Comparison of ENCODE assay signal across 8 mouse cellular contexts in the genomic region with DNA sequence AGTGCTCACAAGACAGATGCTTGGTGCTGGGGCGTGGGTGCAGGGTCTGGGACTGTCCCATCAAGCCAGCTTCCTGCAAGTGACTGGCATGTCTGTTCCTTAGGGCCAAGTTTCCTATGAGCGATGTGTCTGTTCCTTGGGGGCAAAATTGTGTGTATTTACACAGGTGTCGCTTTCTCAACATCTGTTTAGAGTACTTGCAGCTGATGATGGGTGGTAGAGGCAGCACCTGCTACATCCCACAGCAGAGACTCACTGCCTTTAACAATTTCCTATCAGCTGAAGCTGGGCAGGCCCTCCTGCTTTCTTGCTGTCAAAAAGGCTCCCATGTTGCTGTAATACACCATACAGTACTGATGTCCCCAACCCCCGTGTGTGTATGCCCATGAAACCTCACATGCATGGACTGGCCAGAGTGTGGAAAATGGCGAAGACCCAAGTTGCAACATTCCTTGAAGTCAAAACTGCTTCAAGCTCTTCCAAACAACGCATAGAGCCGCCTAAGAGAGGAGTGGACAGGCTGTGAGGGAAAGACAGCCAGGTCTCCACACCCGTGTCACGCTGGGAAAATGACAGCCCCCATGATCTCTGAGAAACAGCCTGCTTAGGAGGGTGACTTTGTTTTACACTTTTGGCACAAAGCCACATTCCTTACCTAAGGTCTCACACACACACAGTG. TPM values are rescaled to one million over a fixed set of nuclear protein-coding genes. Genes with fewer than 3 reads are reported as not detected.
A peak's percentile ranks its signal among the peaks of the same experiment; 100 is the strongest.
DNase-seq lines count a peak whose midpoint lies in the region; ATAC-seq and TF ChIP-seq lines count a peak whose summit lies in the region.

No protein-coding gene starts in this region.

- H3K9ac ChIP-seq in lung, embryonic 16.5 days (ENCODE audit: low read length), result peak overlapping the region; percentile 80
- H3K9ac ChIP-seq in stomach, embryonic 15.5 days, result peak overlapping the region; percentile 27; the same call in 1 of the 2 replicates

- H3K27me3 ChIP-seq in heart, embryonic 10.5 days (ENCODE audit: insufficient read depth, poor library complexity, severe bottlenecking), result no peaks in the 10 kb centered on the region
- H3K27me3 ChIP-seq in spleen, adult 2 months (ENCODE audit: control insufficient read depth, insufficient read depth, low read length), result no peaks in the 10 kb centered on the region
- no peaks in the 10 kb centered on the region for H3K27me3 ChIP-seq in lung, embryonic 16.5 days (ENCODE audit: control insufficient read depth, insufficient read depth, low read depth, low read length)
- H3K27me3 ChIP-seq in stomach, embryonic 15.5 days (replicated peaks), result no peaks in the 10 kb centered on the region

- WGBS in heart, embryonic 10.5 days, result 36% methylated on average over 9 of the region's 9 CpGs
- WGBS in spleen, adult 2 months, result 24% methylated on average over 9 of the region's 9 CpGs
- WGBS in lung, embryonic 16.5 days, result 11% methylated on average over 9 of the region's 9 CpGs
- 19% methylated on average over 9 of the region's 9 CpGs for WGBS in stomach, embryonic 15.5 days

- H3K4me1 ChIP-seq in heart, embryonic 10.5 days, result peaks cover 42% of the 10 kb centered on the region
- peaks cover 10% of the 10 kb centered on the region; the same call in 1 of the 2 replicates for H3K4me1 ChIP-seq in spleen, adult 2 months (ENCODE audit: control insufficient read depth, insufficient read depth, insufficient read length)
- peaks cover 28% of the 10 kb centered on the region for H3K4me1 ChIP-seq in lung, embryonic 16.5 days (replicated peaks; ENCODE audit: control insufficient read depth, insufficient read depth, low read length)
- H3K4me1 ChIP-seq in stomach, embryonic 15.5 days, result peaks cover 35% of the 10 kb centered on the region

- H3K9me3 ChIP-seq in heart, embryonic 10.5 days, result no peaks in the 10 kb centered on the region
- H3K9me3 ChIP-seq in lung, embryonic 16.5 days (ENCODE audit: control insufficient read depth, low read length), result no peaks in the 10 kb centered on the region
- no peaks in the 10 kb centered on the region for H3K9me3 ChIP-seq in stomach, embryonic 15.5 days

- peaks cover 25% of the 10 kb centered on the region for H3K36me3 ChIP-seq in heart, embryonic 10.5 days
- H3K36me3 ChIP-seq in spleen, adult 2 months (ENCODE audit: control insufficient read depth, insufficient read depth, low read length), result peaks cover 10% of the 10 kb centered on the region
- H3K36me3 ChIP-seq in lung, embryonic 16.5 days (ENCODE audit: control insufficient read depth, insufficient read depth, low read length), result peaks cover 18% of the 10 kb centered on the region
- peaks cover 14% of the 10 kb centered on the region for H3K36me3 ChIP-seq in stomach, embryonic 15.5 days

- peak overlapping the region; percentile 93 for H3K27ac ChIP-seq in heart, embryonic 10.5 days
- H3K27ac ChIP-seq in spleen, adult 2 months (ENCODE audit: insufficient read depth, low read length), result peak overlapping the region; percentile 28; the same call in 1 of the 2 replicates
- H3K27ac ChIP-seq in lung, embryonic 16.5 days (ENCODE audit: low read length), result peak overlapping the region; percentile 95
- peak overlapping the region; percentile 95 for H3K27ac ChIP-seq in stomach, embryonic 15.5 days

- H3K4me3 ChIP-seq in heart, embryonic 10.5 days, result peak overlapping the region; percentile 82
- peak overlapping the region; percentile 67 for H3K4me3 ChIP-seq in spleen, adult 2 months (ENCODE audit: extremely low read depth, insufficient read depth, insufficient read length)
- H3K4me3 ChIP-seq in lung, embryonic 16.5 days (ENCODE audit: low read length), result peak overlapping the region; percentile 72
- peak overlapping the region; percentile 91 for H3K4me3 ChIP-seq in stomach, embryonic 15.5 days (replicated peaks)

- TF ChIP-seq POLR2A in spleen, adult 2 months (IDR thresholded peaks at IDR 0.05; ENCODE audit: low read depth, low read length), result no peak

- TF ChIP-seq CTCF in spleen, adult 2 months (IDR thresholded peaks at IDR 0.05; ENCODE audit: extremely low read depth, insufficient read depth, insufficient read length, insufficient replicate concordance), result no peak

- peak; percentile 0; the same call in 1 of the 2 replicates for ATAC-seq in granulocyte monocyte progenitor cell, adult 5-6 weeks (replicated peaks; ENCODE audit: poor library complexity, severe bottlenecking)
- ATAC-seq in lung, embryonic 16.5 days (ENCODE audit: low read depth), result no peak
- ATAC-seq in stomach, embryonic 15.5 days (ENCODE audit: insufficient read depth, low FRiP score, low read depth), result peak; percentile 0; the same call in 1 of the 2 replicates

- intact Hi-C loops in heart, postnatal 10 days (cut with DNase I), result loop anchor here (2.0 to 5.0 kb wide), 2 partner anchors 33 to 73 kb away; no protein-coding TSS in a partner anchor

- peak overlapping the region; percentile 73 for H3K4me2 ChIP-seq in lung, embryonic 16.5 days (ENCODE audit: low read depth, low read length)
- H3K4me2 ChIP-seq in stomach, embryonic 15.5 days, result peak overlapping the region; percentile 76

- no peak for DNase-seq in heart, embryonic 10.5 days (ENCODE audit: low spot score)
- DNase-seq in heart, postnatal 10 days, result no peak
- DNase-seq in spleen, adult 2 months (ENCODE audit: low read depth in 1 of 2, low spot score in 2 of 2), result peak; percentile 4 to 9
- DNase-seq in spleen, adult 12 weeks (ENCODE audit: low spot score), result no peak
- no peak for DNase-seq in adrenal gland, postnatal 4 days (ENCODE audit: low spot score in 2 of 2)

RNA-seq across cellular contexts. Expression of a gene that starts 0.9 kb away (rescaled TPM):
- 38.7 and 39.6 TPM in 2 replicates for polyA plus RNA-seq in heart, embryonic 10.5 days (2016; fragmentation: Nextera tagmentation; extraction: Ambion mirVana)
- total RNA-seq in heart, postnatal 10 days (2021), result 10 to 100 TPM; 20.5 to 23.2 TPM
- 20.6 and 32.8 TPM in 2 replicates for polyA plus RNA-seq in spleen, adult 2 months (2012; rRNA removed)
- total RNA-seq in granulocyte monocyte progenitor cell, adult 5-6 weeks (2014; fragmentation: Nextera tagmentation), result 10.4 and 12.1 TPM in 2 replicates
- 32.9 and 34.2 TPM in 2 replicates for total RNA-seq in granulocyte monocyte progenitor cell, adult 5-6 weeks (2017)
- 51.6 and 57.3 TPM in 2 replicates for polyA plus RNA-seq in lung, embryonic 16.5 days (2015; fragmentation: Nextera tagmentation; extraction: Ambion mirVana)
- polyA plus RNA-seq in stomach, embryonic 15.5 days (2015; fragmentation: Nextera tagmentation; extraction: Ambion mirVana), result 117 and 136 TPM in 2 replicates
- 10 to 100 TPM; 44.5 to 48.8 TPM for total RNA-seq in adrenal gland, postnatal 4 days (2021)

Comparison
In these comparisons a context has a peak if more than half of its experiments do, and no peak if none do; other contexts are left out.
1. DNase-seq: peak in spleen, adult 2 months (2 of 2); none in heart, embryonic 10.5 days (single experiment), heart, postnatal 10 days (0 of 2), spleen, adult 12 weeks (single experiment) and adrenal gland, postnatal 4 days (0 of 2).
2. H3K27ac ChIP-seq: peak in every context shown above with its lines; median percentile 95 in lung, embryonic 16.5 days; 95 in stomach, embryonic 15.5 days; 93 in heart, embryonic 10.5 days; 28 in spleen, adult 2 months.
3. Peak in every context shown above with its lines, with median percentiles within 50 percentile points of each other: H3K4me3 ChIP-seq.